33 mouse cellular contexts compared by ENCODE assay signal in genomic region chr3:67340921-67341320, GRCm38 (mm10). TPM values are rescaled to one million over a fixed set of nuclear protein-coding genes. Genes with fewer than 3 reads are reported as not detected.
A peak's percentile ranks its signal among the peaks of the same experiment; 100 is the strongest.
DNase-seq lines count a peak whose midpoint lies in the region; ATAC-seq and TF ChIP-seq lines count a peak whose summit lies in the region.
"Had no signal": no experiment of that assay in that cellular context is flagged by ENCODE, and none has a peak within 500 bp of the region (broad histone marks: within the 10 kb centered on the region; RNA-seq: fewer than 3 reads in every experiment).

No protein-coding gene starts in this region.

- no peak for DNase-seq in forebrain, embryonic 10.5 days (ENCODE audit: extremely low spot score, low spot score)
- no peak for DNase-seq in hindbrain, embryonic 14.5 days (ENCODE audit: low spot score)
- no peak for DNase-seq in hindbrain, postnatal 0 days (ENCODE audit: low spot score)
- no peak for DNase-seq in neural tube, embryonic 10.5 days (ENCODE audit: extremely low spot score, low spot score)
- DNase-seq: adrenal gland, adult 2 months; adrenal gland, postnatal 14 days; cerebellum, adult 11-12 months; cerebellum, adult 8-10 months; cerebellum, postnatal 10 days; cerebellum, postnatal 36 days; embryo, embryonic 11 days; gastrocnemius, postnatal 25 days; heart, adult 18-20 months; heart, postnatal 14 days; heart, postnatal 4 days; kidney, adult 2 months had no signal

- no peaks in the 10 kb centered on the region for H3K36me3 ChIP-seq in forebrain, embryonic 16.5 days (ENCODE audit: control insufficient read depth, insufficient read depth)
- no peaks in the 10 kb centered on the region for H3K36me3 ChIP-seq in forebrain, embryonic 10.5 days (replicated peaks)
- H3K36me3 ChIP-seq in hindbrain, embryonic 14.5 days (replicated peaks; ENCODE audit: control insufficient read depth, insufficient read depth), result no peaks in the 10 kb centered on the region
- H3K36me3 ChIP-seq in hindbrain, postnatal 0 days (ENCODE audit: insufficient read depth, low read length), result no peaks in the 10 kb centered on the region
- no peaks in the 10 kb centered on the region for H3K36me3 ChIP-seq in neural tube, embryonic 14.5 days (ENCODE audit: control insufficient read depth, insufficient read depth, low read length)
- H3K36me3 ChIP-seq in heart, embryonic 11.5 days (ENCODE audit: control insufficient read depth, insufficient read depth, low read length), result no peaks in the 10 kb centered on the region
- H3K36me3 ChIP-seq: embryonic facial prominence, embryonic 10.5 days; embryonic facial prominence, embryonic 13.5 days; heart, embryonic 13.5 days had no signal

- no peak overlapping the region for H3K9ac ChIP-seq in forebrain, embryonic 16.5 days (replicated peaks; ENCODE audit: low read depth, low read length)
- 0 out of 2 replicates have a peak overlapping the region, but pooled peaks have one; percentile 20 for H3K9ac ChIP-seq in hindbrain, embryonic 14.5 days
- H3K9ac ChIP-seq in hindbrain, postnatal 0 days (replicated peaks; ENCODE audit: low read length), result no peak overlapping the region
- no peak overlapping the region; the same call in 1 of the 2 replicates for H3K9ac ChIP-seq in neural tube, embryonic 14.5 days (replicated peaks; ENCODE audit: low read depth, low read length)
- no peak overlapping the region for H3K9ac ChIP-seq in heart, embryonic 11.5 days (ENCODE audit: low read depth, low read length)
- H3K9ac ChIP-seq: embryonic facial prominence, embryonic 13.5 days; heart, embryonic 13.5 days had no signal

- H3K4me2 ChIP-seq in forebrain, embryonic 16.5 days (ENCODE audit: low read length), result no peak overlapping the region
- H3K4me2 ChIP-seq in hindbrain, embryonic 14.5 days (replicated peaks), result no peak overlapping the region
- H3K4me2 ChIP-seq in hindbrain, postnatal 0 days (ENCODE audit: low read depth, low read length), result no peak overlapping the region
- H3K4me2 ChIP-seq in neural tube, embryonic 14.5 days (ENCODE audit: low read depth, low read length), result no peak overlapping the region
- H3K4me2 ChIP-seq in heart, embryonic 11.5 days, result no peak overlapping the region
- H3K4me2 ChIP-seq: embryonic facial prominence, embryonic 13.5 days; heart, embryonic 13.5 days had no signal

- no peak overlapping the region for H3K4me3 ChIP-seq in forebrain, embryonic 16.5 days (replicated peaks; ENCODE audit: low read length)
- H3K4me3 ChIP-seq in forebrain, embryonic 10.5 days, result no peak overlapping the region
- H3K4me3 ChIP-seq in hindbrain, embryonic 14.5 days (replicated peaks; ENCODE audit: low read length), result no peak overlapping the region
- no peak overlapping the region for H3K4me3 ChIP-seq in hindbrain, postnatal 0 days (ENCODE audit: low read length)
- H3K4me3 ChIP-seq in neural tube, embryonic 14.5 days (ENCODE audit: low read depth, low read length), result no peak overlapping the region
- H3K4me3 ChIP-seq in heart, embryonic 11.5 days (ENCODE audit: low read depth, low read length), result no peak overlapping the region
- H3K4me3 ChIP-seq: embryonic facial prominence, embryonic 10.5 days; embryonic facial prominence, embryonic 13.5 days; erythroblast, embryonic 14.5 days; heart, embryonic 13.5 days had no signal

- no peak for TF ChIP-seq CTCF in hindbrain, postnatal 0 days (IDR thresholded peaks at IDR 0.05; ENCODE audit: low read depth)

- ATAC-seq in forebrain, embryonic 16.5 days, result peak; percentile 83
- ATAC-seq in hindbrain, embryonic 14.5 days (ENCODE audit: low FRiP score), result no peak
- no peak for ATAC-seq in hindbrain, postnatal 0 days
- ATAC-seq in neural tube, embryonic 14.5 days (ENCODE audit: low read depth), result peak; percentile 52; the same call in 1 of the 2 replicates
- no peak for ATAC-seq in heart, embryonic 11.5 days (replicated peaks; ENCODE audit: insufficient number of reproducible peaks, low FRiP score, low TSS enrichment)
- ATAC-seq: CD4-positive, CD25-positive, alpha-beta regulatory T cell, adult 4 months; intestine, postnatal 0 days had no signal

- 0 out of 2 replicates have a peak, but pooled peaks cover 2% of the 10 kb centered on the region for H3K4me1 ChIP-seq in forebrain, embryonic 16.5 days (replicated peaks; ENCODE audit: control insufficient read depth, insufficient read depth, low read length)
- 0 out of 2 replicates have a peak, but pooled peaks cover 2% of the 10 kb centered on the region for H3K4me1 ChIP-seq in forebrain, embryonic 10.5 days
- peaks cover 5% of the 10 kb centered on the region for H3K4me1 ChIP-seq in hindbrain, embryonic 14.5 days (replicated peaks; ENCODE audit: control insufficient read depth, insufficient read depth, low read length)
- no peaks in the 10 kb centered on the region for H3K4me1 ChIP-seq in hindbrain, postnatal 0 days (ENCODE audit: insufficient read depth, low read length)
- H3K4me1 ChIP-seq in neural tube, embryonic 14.5 days (ENCODE audit: control insufficient read depth, insufficient read depth, low read length), result no peaks in the 10 kb centered on the region
- H3K4me1 ChIP-seq in heart, embryonic 11.5 days (ENCODE audit: control insufficient read depth, insufficient read depth, low read length), result no peaks in the 10 kb centered on the region
- H3K4me1 ChIP-seq: embryonic facial prominence, embryonic 13.5 days; heart, embryonic 13.5 days had no signal

- WGBS in forebrain, embryonic 16.5 days, result 35% methylated on average over 7 of the region's 7 CpGs
- 85% methylated on average over 7 of the region's 7 CpGs for WGBS in forebrain, embryonic 10.5 days
- WGBS in hindbrain, embryonic 14.5 days, result 32% methylated on average over 7 of the region's 7 CpGs
- 43% methylated on average over 7 of the region's 7 CpGs for WGBS in hindbrain, postnatal 0 days
- WGBS in neural tube, embryonic 14.5 days, result 39% methylated on average over 7 of the region's 7 CpGs
- WGBS in heart, embryonic 11.5 days (ENCODE audit: insufficient replicate concordance), result 74% methylated on average over 7 of the region's 7 CpGs

- no peaks in the 10 kb centered on the region for H3K27me3 ChIP-seq in forebrain, embryonic 16.5 days (replicated peaks; ENCODE audit: control insufficient read depth, insufficient read depth, low read length)
- no peaks in the 10 kb centered on the region for H3K27me3 ChIP-seq in forebrain, embryonic 10.5 days (ENCODE audit: poor library complexity, severe bottlenecking)
- H3K27me3 ChIP-seq in hindbrain, embryonic 14.5 days (ENCODE audit: control insufficient read depth, insufficient read depth, low read length), result no peaks in the 10 kb centered on the region
- H3K27me3 ChIP-seq in hindbrain, postnatal 0 days (ENCODE audit: insufficient read depth, low read length), result no peaks in the 10 kb centered on the region
- no peaks in the 10 kb centered on the region for H3K27me3 ChIP-seq in neural tube, embryonic 14.5 days (ENCODE audit: control insufficient read depth, insufficient read depth, low read length)
- H3K27me3 ChIP-seq in heart, embryonic 11.5 days (ENCODE audit: control insufficient read depth, insufficient read depth, low read length), result no peaks in the 10 kb centered on the region
- H3K27me3 ChIP-seq: embryonic facial prominence, embryonic 13.5 days; heart, embryonic 13.5 days had no signal

- H3K27ac ChIP-seq in forebrain, embryonic 16.5 days (ENCODE audit: low read length), result no peak overlapping the region
- no peak overlapping the region for H3K27ac ChIP-seq in forebrain, embryonic 10.5 days
- no peak overlapping the region for H3K27ac ChIP-seq in hindbrain, embryonic 14.5 days
- H3K27ac ChIP-seq in hindbrain, postnatal 0 days, result no peak overlapping the region
- H3K27ac ChIP-seq in neural tube, embryonic 14.5 days (ENCODE audit: low read depth, low read length), result no peak overlapping the region
- no peak overlapping the region for H3K27ac ChIP-seq in heart, embryonic 11.5 days (ENCODE audit: low read depth, low read length)
- H3K27ac ChIP-seq: embryonic facial prominence, embryonic 10.5 days; embryonic facial prominence, embryonic 13.5 days; heart, embryonic 13.5 days had no signal

- no peaks in the 10 kb centered on the region for H3K9me3 ChIP-seq in forebrain, embryonic 16.5 days (ENCODE audit: control insufficient read depth, low read length)
- no peaks in the 10 kb centered on the region for H3K9me3 ChIP-seq in forebrain, embryonic 10.5 days
- no peaks in the 10 kb centered on the region for H3K9me3 ChIP-seq in hindbrain, embryonic 14.5 days (ENCODE audit: control insufficient read depth, low read length)
- no peaks in the 10 kb centered on the region for H3K9me3 ChIP-seq in hindbrain, postnatal 0 days (ENCODE audit: low read length)
- H3K9me3 ChIP-seq in neural tube, embryonic 14.5 days (ENCODE audit: control insufficient read depth, low read length), result no peaks in the 10 kb centered on the region
- no peaks in the 10 kb centered on the region for H3K9me3 ChIP-seq in heart, embryonic 11.5 days (replicated peaks; ENCODE audit: control insufficient read depth, low read length)
- H3K9me3 ChIP-seq: embryonic facial prominence, embryonic 10.5 days; embryonic facial prominence, embryonic 13.5 days; heart, embryonic 13.5 days had no signal

RNA-seq across cellular contexts. Expression of gene Mlf1, which starts 33.0 kb away (rescaled TPM):
- polyA plus RNA-seq in forebrain, embryonic 16.5 days (2015; fragmentation: Nextera tagmentation; extraction: Ambion mirVana), result 14.2 and 14.3 TPM in 2 replicates
- 23.0 and 24.4 TPM in 2 replicates for polyA plus RNA-seq in forebrain, embryonic 10.5 days (2016; fragmentation: Nextera tagmentation; extraction: Ambion mirVana)
- polyA plus RNA-seq in hindbrain, embryonic 14.5 days (2014; fragmentation: Nextera tagmentation; extraction: Ambion mirVana), result 28.7 and 45.3 TPM in 2 replicates
- total RNA-seq in hindbrain, postnatal 0 days (2014; rRNA removed), result 2.1 and 5.5 TPM in 2 replicates
- 30.2 and 31.1 TPM in 2 replicates for polyA plus RNA-seq in hindbrain, postnatal 0 days (2015; fragmentation: Nextera tagmentation; extraction: Ambion mirVana)
- polyA plus RNA-seq in neural tube, embryonic 14.5 days (2014; fragmentation: Nextera tagmentation; extraction: Ambion mirVana), result 16.2 and 16.3 TPM in 2 replicates
- polyA plus RNA-seq in heart, embryonic 11.5 days (2014; fragmentation: Nextera tagmentation; extraction: Ambion mirVana), result 57.9 and 60.7 TPM in 2 replicates
- polyA plus RNA-seq: erythroblast, embryonic 14.5 days had no signal

RNA-seq across cellular contexts. Expression of gene Gm17402, which starts 34.0 kb away (rescaled TPM):
- polyA plus RNA-seq in forebrain, embryonic 16.5 days (2015; fragmentation: Nextera tagmentation; extraction: Ambion mirVana), result not detected in 2 replicates
- not detected in 2 replicates for polyA plus RNA-seq in forebrain, embryonic 10.5 days (2016; fragmentation: Nextera tagmentation; extraction: Ambion mirVana)
- not detected in 2 replicates for polyA plus RNA-seq in hindbrain, embryonic 14.5 days (2014; fragmentation: Nextera tagmentation; extraction: Ambion mirVana)
- not detected in 2 replicates for total RNA-seq in hindbrain, postnatal 0 days (2014; rRNA removed)
- polyA plus RNA-seq in hindbrain, postnatal 0 days (2015; fragmentation: Nextera tagmentation; extraction: Ambion mirVana), result not detected in 2 replicates
- not detected in 2 replicates for polyA plus RNA-seq in neural tube, embryonic 14.5 days (2014; fragmentation: Nextera tagmentation; extraction: Ambion mirVana)
- not detected in 2 replicates for polyA plus RNA-seq in heart, embryonic 11.5 days (2014; fragmentation: Nextera tagmentation; extraction: Ambion mirVana)
- total RNA-seq: adrenal gland, adult 2 months; adrenal gland, postnatal 14 days; adrenal gland, postnatal 4 days; gastrocnemius, adult 8-10 months; gastrocnemius, postnatal 25 days; heart, adult 18-20 months; heart, postnatal 14 days; heart, postnatal 4 days; MEL had no signal
- polyA plus RNA-seq: adrenal gland, adult 2 months; C2C12; CD4-positive, CD25-positive, alpha-beta regulatory T cell, adult 4 months; cortical plate, adult 2 months; embryonic facial prominence, embryonic 10.5 days; embryonic facial prominence, embryonic 13.5 days; erythroblast, embryonic 14.5 days; gonadal fat pad, adult 2 months; heart, embryonic 13.5 days; heart, embryonic 16.5 days; intestine, embryonic 14.5 days; intestine, postnatal 0 days; kidney, adult 2 months had no signal

Comparison
In these comparisons a context has a peak if more than half of its experiments do, and no peak if none do; other contexts are left out.
1. ATAC-seq: peak in forebrain, embryonic 16.5 days (single experiment) and neural tube, embryonic 14.5 days (single experiment); none in hindbrain, embryonic 14.5 days (single experiment), hindbrain, postnatal 0 days (single experiment) and heart, embryonic 11.5 days (single experiment).